Mouse (Mus musculus) cerebellum, adult 9-10 months (tissue): Measurements from ENCODE around the gene Smoc2.
A peak's percentile ranks its signal among the peaks of the same experiment; 100 is the strongest.

Experiments
- DNase-seq: peaks from one replicate; pipeline ENCODE4 v3.0.0; 2022

The Smoc2 gene

DNA sequence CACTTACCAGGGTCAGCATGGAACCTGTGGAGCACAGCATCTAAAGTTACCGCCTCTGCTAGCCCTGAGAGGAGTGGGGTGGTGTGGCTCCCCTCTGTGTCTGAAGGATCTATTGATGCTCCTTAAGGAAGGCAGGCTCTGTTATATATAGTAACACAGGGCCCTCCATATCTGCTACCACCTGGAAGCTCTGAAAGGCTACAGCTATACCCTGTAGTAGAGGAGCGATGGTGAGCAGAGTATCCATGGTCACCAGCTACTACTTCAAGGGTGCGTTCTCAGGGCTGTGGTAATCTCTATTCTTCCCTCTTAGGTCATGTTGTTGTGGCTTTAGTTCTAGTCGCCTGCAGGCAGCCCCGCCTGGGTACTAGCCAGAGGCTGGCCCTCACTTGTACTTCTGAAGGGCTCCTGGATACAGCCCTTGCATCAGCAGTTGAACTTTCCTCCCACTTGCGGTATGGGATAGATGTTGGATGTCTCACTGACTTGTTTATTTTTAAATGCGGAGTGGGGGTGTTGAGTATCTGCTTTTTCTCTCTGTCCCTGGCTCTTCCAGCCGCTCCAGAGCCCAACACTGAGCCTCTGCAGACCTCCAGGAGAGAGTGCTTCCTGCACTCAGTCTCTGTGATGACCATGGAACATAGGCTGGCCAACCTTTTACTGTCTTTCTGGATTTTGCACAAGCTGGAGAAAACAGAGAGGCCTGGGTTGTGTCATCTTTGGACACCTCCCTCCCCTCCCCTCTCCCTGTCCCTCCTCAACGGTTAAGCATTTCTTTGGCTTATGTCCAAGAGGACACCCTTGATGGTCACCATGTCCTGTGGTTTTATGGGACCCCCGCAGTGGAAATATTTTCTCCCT lies 74.1 kb downstream of the Smoc2 start:
- DNase-seq: no peak

- no peak for DNase-seq
Observed at GRCm38 (mm10) chr17:14361511-14361910, 82.2 kb downstream of the Smoc2 start.

- DNase-seq: no peak
Observed at GRCm38 (mm10) chr17:14370476-14370875, 91.2 kb downstream of the Smoc2 start.

DNA sequence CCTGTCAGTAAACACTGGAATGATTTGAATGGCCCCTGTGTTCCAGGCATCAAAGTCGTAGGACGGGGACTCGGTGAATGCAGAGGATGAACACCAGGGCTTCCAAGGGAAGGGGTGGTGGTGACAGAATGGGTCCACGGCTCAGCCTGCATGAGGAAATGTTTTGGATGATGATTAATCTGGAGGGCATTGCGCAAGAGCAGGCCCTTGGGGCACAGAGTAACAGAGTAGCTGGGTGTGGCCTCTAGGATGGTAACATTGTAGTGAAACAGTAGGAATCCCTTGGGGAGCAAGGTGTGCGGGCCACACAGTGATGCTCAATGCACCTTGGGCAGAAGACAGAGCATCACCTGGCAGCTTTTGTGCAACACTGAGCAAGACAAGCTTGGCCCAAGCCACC lies 92.3 kb downstream of the Smoc2 start:
- no peak for DNase-seq

- peak; percentile 24 for DNase-seq
Observed at GRCm38 (mm10) chr17:14372324-14373145, 93.2 kb downstream of the Smoc2 start.

- no peak for DNase-seq
Observed at GRCm38 (mm10) chr17:14378692-14379446, 99.6 kb downstream of the Smoc2 start.

DNA sequence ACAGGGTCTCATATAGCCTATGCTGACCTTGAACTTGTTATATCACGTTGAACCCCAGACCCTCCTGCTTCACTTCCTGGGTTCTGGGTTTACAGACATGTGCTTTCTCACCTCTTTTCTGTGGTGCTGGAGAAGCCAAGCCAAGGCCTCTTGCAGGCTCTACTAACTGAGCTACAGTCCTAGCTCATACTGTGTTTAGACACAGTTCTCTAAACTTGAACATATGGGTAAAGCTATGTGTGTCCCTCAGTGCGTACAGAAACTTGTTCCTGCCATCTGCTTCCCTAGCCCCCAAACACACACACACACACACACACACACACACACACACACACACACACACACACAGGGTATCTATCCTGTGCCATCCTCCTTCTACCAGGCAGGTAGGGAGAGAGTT lies 100.2 kb downstream of the Smoc2 start:
- no peak for DNase-seq

GRCm38 (mm10) chr17:14379966-14380365 lies 100.7 kb downstream of the Smoc2 start:
- no peak for DNase-seq

DNA sequence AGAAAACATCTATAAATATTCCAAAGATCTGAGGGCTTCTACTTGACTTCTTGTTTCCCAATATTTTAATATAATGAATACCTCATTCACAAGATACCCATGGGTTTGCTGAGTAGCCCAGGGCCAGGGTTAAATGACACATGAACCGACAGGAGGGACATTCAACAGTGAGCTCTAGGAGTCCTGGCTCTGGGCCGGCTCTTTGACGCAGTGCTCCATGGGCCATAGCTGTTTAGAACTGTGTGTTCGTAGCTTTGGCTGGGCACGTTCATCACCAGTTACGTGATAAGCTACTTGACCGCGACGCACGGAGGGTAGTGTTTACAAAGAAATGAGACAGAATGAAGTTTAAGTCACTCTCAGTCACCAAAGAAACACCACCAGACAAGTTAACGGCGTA lies 101.2 kb downstream of the Smoc2 start:
- no peak for DNase-seq

DNA sequence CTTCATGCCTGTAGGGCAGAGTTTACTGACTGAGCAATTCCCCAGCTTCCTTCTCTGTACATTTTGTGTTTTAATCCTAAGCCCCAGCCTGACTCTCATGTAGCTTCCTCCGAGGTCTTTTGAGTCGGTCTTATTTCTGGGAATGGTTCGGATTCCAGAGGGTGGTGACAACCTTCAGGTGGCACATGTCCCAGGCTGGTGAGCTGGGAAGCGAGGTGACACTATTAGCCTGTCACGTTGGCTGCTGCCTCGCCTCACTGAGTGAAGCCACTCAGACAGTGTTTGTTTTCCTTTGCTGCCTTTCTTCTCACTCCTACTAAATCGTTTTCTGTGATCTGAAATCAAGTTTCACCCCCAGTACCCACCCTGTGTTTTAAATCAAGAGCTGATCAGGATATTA lies 102.2 kb downstream of the Smoc2 start:
- no peak for DNase-seq

DNA sequence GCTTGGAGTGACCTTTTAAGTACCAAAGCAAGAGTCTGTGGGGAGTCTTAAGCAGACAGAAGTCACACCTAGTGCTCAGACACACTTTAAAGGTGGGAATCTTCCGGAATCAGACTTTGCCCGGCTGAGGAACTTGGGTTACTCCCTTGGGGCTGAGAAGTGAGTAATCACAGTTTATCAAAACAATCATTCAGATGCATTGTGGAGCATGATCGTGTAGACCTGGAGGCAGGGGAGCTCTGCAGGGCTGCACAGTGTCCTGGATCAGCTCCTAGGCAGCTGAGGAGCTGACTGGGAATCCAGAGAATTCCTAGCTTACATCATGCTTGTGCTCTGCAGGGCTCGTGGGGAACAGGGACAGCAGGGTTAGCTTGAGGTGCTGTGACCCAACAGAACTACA lies 104.7 kb downstream of the Smoc2 start:
- no peak for DNase-seq

DNA sequence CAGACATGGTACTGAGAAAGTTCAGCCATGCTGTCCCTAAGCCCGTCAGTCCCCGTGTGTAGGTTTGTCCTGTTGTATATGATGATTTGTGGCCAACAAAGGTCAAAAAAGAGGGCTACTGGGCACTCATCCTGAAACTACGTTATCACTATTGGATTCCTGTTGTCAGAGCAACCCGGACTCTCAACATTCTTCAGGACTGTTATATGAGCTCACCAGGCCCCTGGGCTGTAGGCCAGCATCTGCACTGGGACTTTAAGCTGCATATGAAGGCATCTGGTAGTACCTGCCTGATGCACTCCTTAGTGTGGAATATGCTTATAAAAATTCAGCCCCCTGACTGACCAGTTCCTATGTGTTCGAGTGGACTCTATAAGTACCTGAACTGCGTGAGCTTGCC lies 105.7 kb downstream of the Smoc2 start:
- no peak for DNase-seq

DNA sequence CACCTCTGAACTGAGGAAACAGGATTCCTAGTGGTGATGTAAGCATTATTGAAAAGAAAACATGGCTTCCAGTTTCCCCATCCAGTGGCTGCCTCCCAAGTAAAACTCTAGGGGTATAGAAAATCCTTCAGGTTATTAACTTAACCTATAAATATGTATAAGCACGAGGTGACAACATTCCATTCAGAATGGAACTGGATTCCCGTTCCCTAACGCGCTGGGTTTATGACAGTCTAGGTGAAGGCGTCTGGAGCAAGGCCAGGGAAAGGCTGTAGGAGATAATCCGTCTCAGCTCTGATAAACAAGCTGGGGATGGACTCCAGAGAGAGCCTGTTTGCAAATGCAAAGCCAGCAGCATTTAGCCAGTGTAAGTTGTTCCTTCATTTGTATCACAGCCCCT lies 108.0 kb downstream of the Smoc2 start:
- no peak for DNase-seq

DNA sequence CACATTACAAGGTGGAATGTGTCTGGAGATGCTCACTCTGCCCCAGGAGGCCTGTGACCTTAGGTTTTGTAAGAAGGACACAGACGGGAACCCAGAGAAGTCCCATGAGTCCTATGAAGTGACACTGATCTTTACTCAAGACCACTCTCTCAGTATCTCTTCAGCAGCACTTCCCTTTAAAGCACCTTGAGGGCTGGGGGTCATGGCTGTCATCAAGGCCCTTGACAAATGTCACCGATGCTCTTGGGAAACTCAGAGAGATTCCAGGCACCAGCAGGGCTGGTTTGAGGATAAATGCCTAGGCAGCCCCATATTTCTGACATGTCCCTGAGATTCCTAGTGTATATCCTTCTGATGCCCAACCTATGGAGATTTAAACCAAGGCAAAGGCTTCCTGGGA lies 113.1 kb downstream of the Smoc2 start:
- DNase-seq: no peak

DNA sequence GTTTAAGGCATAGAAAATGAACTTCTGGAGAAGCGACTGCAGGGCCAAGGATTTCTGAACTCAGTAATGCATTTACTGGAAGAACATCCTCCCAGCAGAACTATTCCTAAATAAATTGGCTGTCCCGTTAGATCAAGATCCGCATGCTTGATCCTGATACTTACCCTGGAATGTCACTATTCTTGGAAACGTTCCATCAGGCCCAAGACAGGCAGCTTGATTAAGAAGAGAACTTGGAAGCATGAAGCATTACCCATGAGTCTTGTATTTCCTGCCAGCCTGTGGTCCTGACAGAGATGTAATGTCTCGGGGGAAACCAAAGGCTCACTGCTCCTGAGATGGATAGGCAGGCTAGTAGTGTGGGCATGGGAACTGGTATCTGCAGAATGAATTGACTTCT lies 115.6 kb downstream of the Smoc2 start:
- DNase-seq: no peak

DNA sequence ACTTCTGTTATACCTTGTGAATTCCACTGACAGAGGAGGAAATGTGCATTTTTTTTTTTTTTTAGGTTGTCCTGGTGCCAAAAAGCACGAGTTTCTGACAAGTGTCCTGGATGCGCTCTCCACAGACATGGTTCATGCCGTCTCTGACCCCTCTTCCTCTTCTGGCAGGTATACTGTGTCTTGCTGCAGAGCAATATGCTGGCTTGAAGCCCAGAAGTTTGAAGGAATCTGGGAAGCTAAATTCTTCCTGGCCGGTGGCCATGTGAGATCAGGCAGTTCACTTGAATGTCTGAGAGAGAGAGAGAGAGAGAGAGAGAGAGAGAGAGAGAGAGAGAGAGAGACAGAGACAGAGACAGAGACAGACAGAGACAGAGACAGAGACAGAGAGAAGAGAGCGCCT lies 118.2 kb downstream of the Smoc2 start:
- no peak for DNase-seq

- no peak for DNase-seq
Observed at GRCm38 (mm10) chr17:14398650-14399424, 119.5 kb downstream of the Smoc2 start.

GRCm38 (mm10) chr17:14400960-14401359 lies 121.7 kb downstream of the Smoc2 start:
- no peak for DNase-seq

GRCm38 (mm10) chr17:14407874-14408273 lies 128.6 kb downstream of the Smoc2 start:
- no peak for DNase-seq

DNA sequence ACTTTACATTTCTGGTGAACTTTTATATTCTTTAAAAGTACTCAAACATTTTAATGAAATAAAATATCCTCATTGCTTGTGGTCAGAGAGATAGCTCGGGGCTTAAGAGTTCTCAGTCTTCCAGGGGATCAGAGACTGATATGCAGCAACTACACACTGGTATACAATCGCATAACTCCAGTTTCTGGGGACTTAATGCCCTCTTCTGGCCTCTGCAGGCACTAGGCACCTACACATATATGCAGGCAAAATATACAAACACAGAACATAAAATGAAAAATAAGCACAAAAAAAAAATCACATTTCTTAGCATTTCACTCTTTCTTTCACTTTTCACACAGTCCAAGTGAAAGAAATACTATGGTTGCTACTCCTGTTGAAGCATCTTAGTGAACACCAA lies 133.2 kb downstream of the Smoc2 start:
- no peak for DNase-seq

DNA sequence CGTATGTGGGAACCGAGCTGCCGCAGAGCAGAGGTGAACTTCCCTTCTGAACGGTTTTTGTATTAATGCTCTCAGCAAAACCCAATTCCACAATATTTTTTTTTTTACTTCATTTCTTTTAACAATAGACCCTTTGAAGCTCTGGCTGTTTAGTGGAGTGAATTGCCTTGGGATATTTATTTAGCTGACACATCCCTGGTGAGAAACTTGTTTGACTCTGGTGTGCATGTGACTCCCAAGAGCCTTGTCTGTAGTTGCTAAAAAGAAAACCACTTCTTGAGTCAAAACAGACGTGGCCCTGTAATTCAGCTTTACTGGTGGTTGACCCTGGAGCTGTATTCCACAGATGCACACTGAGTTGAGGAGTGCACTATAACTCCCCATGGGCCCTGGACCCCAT lies 135.2 kb downstream of the Smoc2 start:
- no peak for DNase-seq

- DNase-seq: peak; percentile 14
Observed at GRCm38 (mm10) chr17:14420460-14421046, 141.2 kb downstream of the Smoc2 start.
